In genomic region chr3:89195979-89196877, GRCm38 (mm10) we compare ENCODE assay signal across 8 mouse cellular contexts. TPM values are rescaled to one million over a fixed set of nuclear protein-coding genes. Genes with fewer than 3 reads are reported as not detected.
DNase-seq lines count a peak whose midpoint lies in the region; ATAC-seq and TF ChIP-seq lines count a peak whose summit lies in the region.

No protein-coding gene starts in this region.

- intact Hi-C loops in heart, postnatal 36 days (cut with DNase I) = loop anchor here (2.0 kb wide), 1 partner anchor 19 kb away; the partner anchor contains the start of gene Thbs3

- H3K27me3 ChIP-seq in G1E (ENCODE audit: insufficient read depth, low read length) = no peaks in the 10 kb centered on the region; the same call in 1 of the 2 replicates
- no peaks in the 10 kb centered on the region for H3K27me3 ChIP-seq in forebrain, embryonic 16.5 days (replicated peaks; ENCODE audit: control insufficient read depth, insufficient read depth, low read length)
- H3K27me3 ChIP-seq in lung, embryonic 16.5 days (ENCODE audit: control insufficient read depth, insufficient read depth, low read depth, low read length) = no peaks in the 10 kb centered on the region

- no peaks in the 10 kb centered on the region for H3K36me3 ChIP-seq in G1E (replicated peaks)
- no peaks in the 10 kb centered on the region for H3K36me3 ChIP-seq in forebrain, embryonic 16.5 days (ENCODE audit: control insufficient read depth, insufficient read depth)
- H3K36me3 ChIP-seq in lung, embryonic 16.5 days (ENCODE audit: control insufficient read depth, insufficient read depth, low read length) = no peaks in the 10 kb centered on the region

- peak overlapping the region; percentile 75 for H3K27ac ChIP-seq in forebrain, embryonic 16.5 days (ENCODE audit: low read length)
- H3K27ac ChIP-seq in lung, embryonic 16.5 days (ENCODE audit: low read length) = peak overlapping the region; percentile 91

- peak overlapping the region; percentile 81 for H3K4me2 ChIP-seq in forebrain, embryonic 16.5 days (ENCODE audit: low read length)
- H3K4me2 ChIP-seq in lung, embryonic 16.5 days (ENCODE audit: low read depth, low read length) = peak overlapping the region; percentile 80

- peak overlapping the region; percentile 68 for H3K9ac ChIP-seq in forebrain, embryonic 16.5 days (replicated peaks; ENCODE audit: low read depth, low read length)
- H3K9ac ChIP-seq in lung, embryonic 16.5 days (ENCODE audit: low read length) = peak overlapping the region; percentile 82

- peak; percentile 89 for DNase-seq in G1E (ENCODE audit: low spot score)
- DNase-seq in cerebellum, adult 18-20 months = peak; percentile 82 to 83
- DNase-seq in heart, postnatal 36 days = peak; percentile 84 to 86
- peak; percentile 79 to 83 for DNase-seq in layer of hippocampus, adult 8-10 months (ENCODE audit: low spot score in 2 of 2)
- peak; percentile 63 for DNase-seq in ovary, postnatal 10 days (ENCODE audit: low spot score)
- DNase-seq in thymus, postnatal 10 days (ENCODE audit: low spot score in 2 of 2) = peak; percentile 90 to 91

- peak overlapping the region; percentile 70 for H3K4me3 ChIP-seq in G1E (ENCODE audit: low read depth, low read length)
- peak overlapping the region; percentile 44 for H3K4me3 ChIP-seq in forebrain, embryonic 16.5 days (replicated peaks; ENCODE audit: low read length)
- H3K4me3 ChIP-seq in lung, embryonic 16.5 days (ENCODE audit: low read length) = peak overlapping the region; percentile 61

- peak; percentile 95 for ATAC-seq in G1E (ENCODE audit: extremely low read depth, insufficient number of reproducible peaks, low FRiP score, poor library complexity, severe bottlenecking)
- ATAC-seq in forebrain, embryonic 16.5 days = peak; percentile 96
- ATAC-seq in lung, embryonic 16.5 days (ENCODE audit: low read depth) = peak; percentile 99

- H3K4me1 ChIP-seq in G1E (ENCODE audit: insufficient read depth, low read depth, low read length) = peaks cover 26% of the 10 kb centered on the region
- peaks cover 15% of the 10 kb centered on the region for H3K4me1 ChIP-seq in forebrain, embryonic 16.5 days (replicated peaks; ENCODE audit: control insufficient read depth, insufficient read depth, low read length)
- H3K4me1 ChIP-seq in lung, embryonic 16.5 days (replicated peaks; ENCODE audit: control insufficient read depth, insufficient read depth, low read length) = peaks cover 7% of the 10 kb centered on the region

- 6% methylated on average over 33 of the region's 33 CpGs for WGBS in forebrain, embryonic 16.5 days
- WGBS in lung, embryonic 16.5 days = 7% methylated on average over 33 of the region's 33 CpGs

- no peak for TF ChIP-seq CTCF in G1E (IDR thresholded peaks at IDR 0.05; ENCODE audit: low read depth, low read length)

- no peaks in the 10 kb centered on the region for H3K9me3 ChIP-seq in G1E (replicated peaks)
- H3K9me3 ChIP-seq in forebrain, embryonic 16.5 days (ENCODE audit: control insufficient read depth, low read length) = no peaks in the 10 kb centered on the region
- H3K9me3 ChIP-seq in lung, embryonic 16.5 days (ENCODE audit: control insufficient read depth, low read length) = no peaks in the 10 kb centered on the region

RNA-seq across cellular contexts. Expression of gene Gba, which starts 6.5 kb away (rescaled TPM):
- total RNA-seq in G1E (2014; fragmentation: Nextera tagmentation) = 30.1 and 36.1 TPM in 2 replicates
- total RNA-seq in G1E (2017) = 69.6 and 72.4 TPM in 2 replicates
- 3.0 and 6.0 TPM in 2 replicates for polyA plus RNA-seq in G1E (2012)
- polyA plus RNA-seq in forebrain, embryonic 16.5 days (2015; fragmentation: Nextera tagmentation; extraction: Ambion mirVana) = 44.8 and 46.7 TPM in 2 replicates
- total RNA-seq in heart, postnatal 36 days (2021) = 10 to 100 TPM; 21.3 to 21.8 TPM
- total RNA-seq in layer of hippocampus, adult 8-10 months (2022) = 10 to 100 TPM; 62.1 to 75.2 (median 68.5) TPM
- polyA plus RNA-seq in lung, embryonic 16.5 days (2015; fragmentation: Nextera tagmentation; extraction: Ambion mirVana) = 46.4 and 47.1 TPM in 2 replicates

RNA-seq across cellular contexts. Expression of gene Fam189b, which starts 13.3 kb away (rescaled TPM):
- total RNA-seq in G1E (2014; fragmentation: Nextera tagmentation) = 2.2 and 3.5 TPM in 2 replicates
- total RNA-seq in G1E (2017) = 1.1 TPM in 2 replicates
- 11.9 and 14.8 TPM in 2 replicates for polyA plus RNA-seq in G1E (2012)
- 26.5 and 30.7 TPM in 2 replicates for polyA plus RNA-seq in forebrain, embryonic 16.5 days (2015; fragmentation: Nextera tagmentation; extraction: Ambion mirVana)
- 1 to 10 TPM; 4.6 to 5.5 TPM for total RNA-seq in heart, postnatal 36 days (2021)
- 10 to 100 TPM; 52.6 to 54.5 (median 53.5) TPM for total RNA-seq in layer of hippocampus, adult 8-10 months (2022)
- polyA plus RNA-seq in lung, embryonic 16.5 days (2015; fragmentation: Nextera tagmentation; extraction: Ambion mirVana) = 19.4 and 22.2 TPM in 2 replicates

RNA-seq across cellular contexts. Expression of gene Thbs3, which starts 18.8 kb away (rescaled TPM):
- total RNA-seq in G1E (2014; fragmentation: Nextera tagmentation) = 1.5 and 2.4 TPM in 2 replicates
- 3.1 and 3.4 TPM in 2 replicates for total RNA-seq in G1E (2017)
- 0.49 and 0.67 TPM in 2 replicates for polyA plus RNA-seq in G1E (2012)
- 61.5 and 84.2 TPM in 2 replicates for polyA plus RNA-seq in forebrain, embryonic 16.5 days (2015; fragmentation: Nextera tagmentation; extraction: Ambion mirVana)
- 1 to 10 TPM; 6.8 to 9.4 TPM for total RNA-seq in heart, postnatal 36 days (2021)
- total RNA-seq in layer of hippocampus, adult 8-10 months (2022) = 10 to 100 TPM; 27.4 to 40.7 (median 35.3) TPM
- 57.7 and 65.4 TPM in 2 replicates for polyA plus RNA-seq in lung, embryonic 16.5 days (2015; fragmentation: Nextera tagmentation; extraction: Ambion mirVana)

RNA-seq across cellular contexts. Expression of gene Scamp3, which starts 19.0 kb away (rescaled TPM):
- total RNA-seq in G1E (2014; fragmentation: Nextera tagmentation) (123 and 135 TPM in 2 replicates), G1E (2017) (32.9 and 35.1 TPM in 2 replicates)
- 168 and 234 TPM in 2 replicates for polyA plus RNA-seq in G1E (2012)
- polyA plus RNA-seq in forebrain, embryonic 16.5 days (2015; fragmentation: Nextera tagmentation; extraction: Ambion mirVana) = 125 and 128 TPM in 2 replicates
- 10 to 100 TPM; 49.8 to 49.9 TPM for total RNA-seq in heart, postnatal 36 days (2021)
- total RNA-seq in layer of hippocampus, adult 8-10 months (2022) = 10 to 100 TPM; 66.2 to 72.5 (median 69.1) TPM
- polyA plus RNA-seq in lung, embryonic 16.5 days (2015; fragmentation: Nextera tagmentation; extraction: Ambion mirVana) = 109 and 115 TPM in 2 replicates

RNA-seq across cellular contexts. Expression of gene Mtx1, which starts 30.7 kb away (rescaled TPM):
- total RNA-seq in G1E (2014; fragmentation: Nextera tagmentation) (42.6 and 54.5 TPM in 2 replicates), G1E (2017) (82.5 and 100 TPM in 2 replicates)
- 311 and 404 TPM in 2 replicates for polyA plus RNA-seq in G1E (2012)
- 180 and 183 TPM in 2 replicates for polyA plus RNA-seq in forebrain, embryonic 16.5 days (2015; fragmentation: Nextera tagmentation; extraction: Ambion mirVana)
- total RNA-seq in heart, postnatal 36 days (2021) = 10 to 100 TPM; 58.0 to 60.0 TPM
- 10 to 100 TPM; 85.4 to 96.0 (median 94.4) TPM for total RNA-seq in layer of hippocampus, adult 8-10 months (2022)
- 174 and 188 TPM in 2 replicates for polyA plus RNA-seq in lung, embryonic 16.5 days (2015; fragmentation: Nextera tagmentation; extraction: Ambion mirVana)

Comparison
In these comparisons a context has a peak if more than half of its experiments do, and no peak if none do; other contexts are left out.
1. Peak in every context shown above with its lines: DNase-seq, ATAC-seq, H3K4me3 ChIP-seq and H3K27ac ChIP-seq.
2. RNA of gene Fam189b, which starts 13.3 kb away (total RNA-seq): 52.6 to 54.5 TPM in layer of hippocampus, adult 8-10 months; 4.6 to 5.5 TPM in heart, postnatal 36 days and 1.1 to 3.5 TPM in G1E; every median in the first group is over 4 times any median in the second.